Mouse (Mus musculus) midbrain, embryonic 13.5 days (tissue): ENCODE measurements around the gene Elp5. TPM values are rescaled to one million over a fixed set of nuclear protein-coding genes. Genes with fewer than 3 reads are reported as not detected.

Experiments
- ATAC-seq: fragments of 200-750 bp; cut with Nextera tagmentation; 2 replicates; pipeline ENCODE4 v1.8.0; 2017; ENCODE audit warnings: mild to moderate bottlenecking, moderate TSS enrichment, moderate library complexity
- H3K27ac ChIP-seq: fragments of 300-500 bp; sonication (generic); 2 replicates; pipeline ENCODE4 v1.5.1; 2015; ENCODE audit warnings: inconsistent platforms, mild to moderate bottlenecking, moderate library complexity
- H3K27me3 ChIP-seq: fragments of 300-500 bp; sonication (generic); 2 replicates; pipeline ENCODE4 v1.6.1; 2015; ENCODE audit warnings: mild to moderate bottlenecking, inconsistent platforms
- H3K36me3 ChIP-seq: fragments of 300-500 bp; sonication (generic); 2 replicates; pipeline ENCODE4 v1.6.1; 2015; ENCODE audit warnings: mild to moderate bottlenecking, inconsistent platforms
- H3K4me1 ChIP-seq: fragments of 300-500 bp; sonication (generic); replicated peaks from 2 replicates; pipeline ENCODE4 v1.6.1; 2015; ENCODE audit warnings: inconsistent platforms
- H3K4me2 ChIP-seq: fragments of 300-500 bp; sonication (generic); replicated peaks from 2 replicates; pipeline ENCODE4 v1.6.1; 2015; ENCODE audit warnings: moderate library complexity, mild to moderate bottlenecking, inconsistent platforms
- H3K4me3 ChIP-seq: fragments of 300-500 bp; sonication (generic); replicated peaks from 2 replicates; pipeline ENCODE4 v1.5.1; 2015; ENCODE audit warnings: mild to moderate bottlenecking, inconsistent platforms
- H3K9ac ChIP-seq: fragments of 300-500 bp; sonication (generic); replicated peaks from 2 replicates; pipeline ENCODE4 v1.6.1; 2015; ENCODE audit warnings: mild to moderate bottlenecking, inconsistent platforms
- H3K9me3 ChIP-seq: fragments of 300-500 bp; sonication (generic); 2 replicates; pipeline ENCODE4 v1.6.1; 2016; ENCODE audit warnings: mild to moderate bottlenecking, inconsistent platforms
- WGBS: fragments of 180-500 bp; shearing (Covaris S2); methylation state at CpG from one replicate; pipeline ENCODE4 v1.1.7; 2015; 5-methylcytosine and 5-hydroxymethylcytosine counted together
- polyA plus RNA-seq: library from polyadenylated mRNA; unstranded; fragments of >200 nt; fragmentation: Nextera tagmentation; extraction: Ambion mirVana; gene quantifications from 2 replicates; pipeline ENCODE4 v1.2.1, GENCODE M21; 2015

Gene Elp5
- polyA plus RNA-seq, 1 experiment from 2014 or later = 156 TPM

DNA sequence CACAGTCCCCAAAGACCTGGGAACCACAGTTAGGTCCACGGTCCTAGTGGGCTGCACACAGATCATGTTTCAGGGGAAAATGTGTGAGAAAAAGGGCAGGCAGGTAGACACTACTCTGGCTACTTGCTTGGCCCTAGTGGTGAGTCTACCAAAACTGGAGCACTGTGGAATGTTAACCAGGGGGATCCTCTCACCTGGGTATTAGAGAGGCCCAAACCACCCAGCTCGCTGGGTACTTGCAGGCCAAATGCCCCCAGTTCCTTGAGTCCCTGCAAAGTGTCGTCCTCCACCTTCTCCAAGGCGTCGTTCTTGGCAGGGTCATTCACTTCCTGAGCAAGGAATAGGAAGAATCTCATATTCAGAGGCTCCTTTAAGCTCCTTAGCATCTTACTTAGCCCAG is 31.7 kb upstream of the Elp5 start:
- Histone ChIP-seq H3K27me3 (no peaks in the 10 kb centered on the region), H3K9me3 (no peaks in the 10 kb centered on the region), H3K27ac (no peak overlapping the region), H3K4me3 (peak overlapping the region; percentile 65; the same call in 1 of the 2 replicates), H3K4me1 (peaks cover 38% of the 10 kb centered on the region), H3K9ac (peak overlapping the region; percentile 79; the same call in 1 of the 2 replicates), H3K36me3 (peaks cover 46% of the 10 kb centered on the region), H3K4me2 (peak overlapping the region; percentile 91; the same call in 1 of the 2 replicates)
- 60% methylated on average over 5 of the region's 5 CpGs for WGBS
- no peak for ATAC-seq

GRCm38 (mm10) chr11:70013408-70013807 is 31.1 kb upstream of the Elp5 start:
- peaks cover 52% of the 10 kb centered on the region for H3K36me3 ChIP-seq

GRCm38 (mm10) chr11:70012931-70013330 is 30.6 kb upstream of the Elp5 start:
- Histone ChIP-seq H3K27ac (0 out of 2 replicates have a peak overlapping the region, but pooled peaks have one; percentile 19), H3K36me3 (peaks cover 57% of the 10 kb centered on the region), H3K4me1 (peaks cover 30% of the 10 kb centered on the region), H3K9me3 (no peaks in the 10 kb centered on the region), H3K4me2 (no peak overlapping the region), H3K4me3 (no peak overlapping the region), H3K9ac (no peak overlapping the region), H3K27me3 (no peaks in the 10 kb centered on the region)
- 90% methylated on average over 9 of the region's 9 CpGs for WGBS
- ATAC-seq = no peak

More at GRCm38 (mm10) chr11:70013408-70013807, 31.1 kb upstream of the Elp5 start:
- H3K27me3 ChIP-seq = no peaks in the 10 kb centered on the region
- no peaks in the 10 kb centered on the region for H3K9me3 ChIP-seq
- 89% methylated on average over 3 of the region's 3 CpGs for WGBS
- no peak overlapping the region for H3K9ac ChIP-seq
- H3K4me2 ChIP-seq = no peak overlapping the region
- ATAC-seq = no peak
- no peak overlapping the region for H3K4me3 ChIP-seq
- H3K27ac ChIP-seq = 0 out of 2 replicates have a peak overlapping the region, but pooled peaks have one; percentile 19
- H3K4me1 ChIP-seq = peaks cover 32% of the 10 kb centered on the region

GRCm38 (mm10) chr11:70010961-70011360 is 28.6 kb upstream of the Elp5 start:
- Histone ChIP-seq H3K9me3 (no peaks in the 10 kb centered on the region), H3K4me2 (no peak overlapping the region), H3K4me3 (no peak overlapping the region), H3K4me1 (peaks cover 16% of the 10 kb centered on the region), H3K9ac (no peak overlapping the region), H3K27ac (no peak overlapping the region), H3K27me3 (no peaks in the 10 kb centered on the region), H3K36me3 (peaks cover 77% of the 10 kb centered on the region)
- 69% methylated on average over 10 of the region's 10 CpGs for WGBS
- ATAC-seq = no peak

GRCm38 (mm10) chr11:70010548-70010947 is 28.2 kb upstream of the Elp5 start:
- Histone ChIP-seq H3K4me3 (no peak overlapping the region), H3K36me3 (peaks cover 81% of the 10 kb centered on the region), H3K4me1 (peaks cover 14% of the 10 kb centered on the region), H3K9me3 (no peaks in the 10 kb centered on the region), H3K4me2 (no peak overlapping the region), H3K27ac (no peak overlapping the region), H3K9ac (no peak overlapping the region), H3K27me3 (no peaks in the 10 kb centered on the region)
- 87% methylated on average over 12 of the region's 12 CpGs for WGBS
- ATAC-seq = no peak

DNA sequence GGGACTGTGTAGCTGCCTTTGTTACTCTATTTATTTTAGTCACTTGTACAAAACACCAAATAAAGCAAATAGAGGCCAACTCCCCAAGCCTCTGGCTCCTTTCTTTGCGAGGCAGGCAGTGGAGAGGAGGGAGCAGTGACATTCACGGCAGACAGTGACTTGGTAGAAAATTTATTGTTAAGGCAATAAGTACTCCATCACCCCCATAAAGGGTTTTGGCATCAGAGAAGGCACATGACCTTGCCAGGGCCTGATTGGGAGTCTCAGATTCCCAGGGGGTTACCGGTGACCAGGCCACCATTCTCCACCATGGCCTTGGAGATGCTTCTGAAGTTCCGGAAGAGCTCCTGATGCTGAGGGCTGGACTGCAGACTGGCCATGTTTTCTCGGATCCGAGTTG is 27.7 kb upstream of the Elp5 start:
- no peak overlapping the region for H3K4me3 ChIP-seq
- WGBS = 89% methylated on average over 6 of the region's 6 CpGs
- H3K27ac ChIP-seq = no peak overlapping the region
- H3K36me3 ChIP-seq = peaks cover 86% of the 10 kb centered on the region
- H3K27me3 ChIP-seq = no peaks in the 10 kb centered on the region
- H3K4me2 ChIP-seq = no peak overlapping the region
- no peaks in the 10 kb centered on the region for H3K9me3 ChIP-seq
- ATAC-seq = no peak
- H3K4me1 ChIP-seq = peaks cover 10% of the 10 kb centered on the region
- H3K9ac ChIP-seq = no peak overlapping the region

- no peak overlapping the region for H3K4me3 ChIP-seq
- no peaks in the 10 kb centered on the region for H3K27me3 ChIP-seq
- peaks cover 39% of the 10 kb centered on the region for H3K4me1 ChIP-seq
- H3K9me3 ChIP-seq = peaks cover 3% of the 10 kb centered on the region; the same call in 1 of the 2 replicates
- no peak overlapping the region for H3K9ac ChIP-seq
- H3K36me3 ChIP-seq = peaks cover 62% of the 10 kb centered on the region
- no peak overlapping the region for H3K27ac ChIP-seq
- H3K4me2 ChIP-seq = no peak overlapping the region
- no peak for ATAC-seq
- whole genome bisulfite sequencing = 30% methylated on average over 5 of the region's 5 CpGs
Measured at GRCm38 (mm10) chr11:70005521-70005920, 23.2 kb upstream of the Elp5 start.

GRCm38 (mm10) chr11:70002471-70002870 is 20.2 kb upstream of the Elp5 start:
- Histone ChIP-seq H3K27me3 (no peaks in the 10 kb centered on the region), H3K4me2 (peak overlapping the region; percentile 90), H3K4me3 (peak overlapping the region; percentile 75), H3K4me1 (peaks cover 61% of the 10 kb centered on the region), H3K27ac (no peak overlapping the region), H3K36me3 (peaks cover 54% of the 10 kb centered on the region), H3K9ac (peak overlapping the region; percentile 46; the same call in 1 of the 2 replicates), H3K9me3 (peaks cover 3% of the 10 kb centered on the region; the same call in 1 of the 2 replicates)
- WGBS = 94% methylated on average over 2 of the region's 2 CpGs
- no peak for ATAC-seq

GRCm38 (mm10) chr11:70001865-70002264 is 19.5 kb upstream of the Elp5 start:
- Histone ChIP-seq H3K36me3 (peaks cover 48% of the 10 kb centered on the region), H3K27me3 (no peaks in the 10 kb centered on the region), H3K9ac (peak overlapping the region; percentile 87; the same call in 1 of the 2 replicates), H3K4me3 (peak overlapping the region; percentile 75), H3K4me1 (peaks cover 65% of the 10 kb centered on the region), H3K4me2 (peak overlapping the region; percentile 90), H3K9me3 (peaks cover 3% of the 10 kb centered on the region; the same call in 1 of the 2 replicates), H3K27ac (no peak overlapping the region)
- ATAC-seq = no peak

DNA sequence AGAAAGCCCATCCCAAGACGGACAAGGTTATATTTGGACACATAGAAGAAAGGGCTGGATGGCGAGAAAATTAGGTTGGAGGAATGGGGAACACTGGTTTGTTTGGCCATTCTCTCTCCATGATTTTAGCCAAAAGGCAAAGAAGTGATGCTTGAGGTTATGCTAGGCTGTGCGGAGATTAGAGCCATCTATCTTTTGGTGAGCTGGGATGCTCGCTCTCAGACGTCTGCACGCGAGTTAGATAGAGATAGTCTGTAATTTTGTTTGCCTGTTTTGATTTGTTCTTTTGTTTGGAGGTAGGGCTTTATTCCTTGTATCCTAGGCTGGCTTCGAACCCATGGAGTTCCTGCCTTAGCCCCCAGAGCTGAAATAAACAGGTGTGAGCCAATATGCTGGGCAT is 18.8 kb upstream of the Elp5 start:
- H3K9ac ChIP-seq = peak overlapping the region; percentile 87
- H3K4me1 ChIP-seq = peaks cover 65% of the 10 kb centered on the region
- ATAC-seq = no peak
- peaks cover 3% of the 10 kb centered on the region; the same call in 1 of the 2 replicates for H3K9me3 ChIP-seq
- no peaks in the 10 kb centered on the region for H3K27me3 ChIP-seq
- H3K36me3 ChIP-seq = peaks cover 41% of the 10 kb centered on the region
- 13% methylated on average over 8 of the region's 8 CpGs for WGBS
- peak overlapping the region; percentile 96 for H3K27ac ChIP-seq
- peak overlapping the region; percentile 90 for H3K4me2 ChIP-seq
- H3K4me3 ChIP-seq = peak overlapping the region; percentile 75

GRCm38 (mm10) chr11:70000396-70000898 is 18.1 kb upstream of the Elp5 start, which contains the start of gene Dvl2:
Gene Dvl2, plus strand, starts transcription at chr11:70000595.
- Histone ChIP-seq H3K27ac (peak within 1 kb of the TSS; percentile 96), H3K4me1 (peaks cover 65% of the 10 kb centered on the region), H3K4me2 (peak within 1 kb of the TSS; percentile 90), H3K4me3 (peak within 1 kb of the TSS; percentile 75), H3K9ac (peak within 1 kb of the TSS; percentile 87), H3K9me3 (peaks cover 3% of the 10 kb centered on the region; the same call in 1 of the 2 replicates), H3K27me3 (no peaks in the 10 kb centered on the region), H3K36me3 (peaks cover 34% of the 10 kb centered on the region)
- peak; percentile 69 for ATAC-seq
- WGBS = under 1% methylated on average over 44 of the region's 48 CpGs

DNA sequence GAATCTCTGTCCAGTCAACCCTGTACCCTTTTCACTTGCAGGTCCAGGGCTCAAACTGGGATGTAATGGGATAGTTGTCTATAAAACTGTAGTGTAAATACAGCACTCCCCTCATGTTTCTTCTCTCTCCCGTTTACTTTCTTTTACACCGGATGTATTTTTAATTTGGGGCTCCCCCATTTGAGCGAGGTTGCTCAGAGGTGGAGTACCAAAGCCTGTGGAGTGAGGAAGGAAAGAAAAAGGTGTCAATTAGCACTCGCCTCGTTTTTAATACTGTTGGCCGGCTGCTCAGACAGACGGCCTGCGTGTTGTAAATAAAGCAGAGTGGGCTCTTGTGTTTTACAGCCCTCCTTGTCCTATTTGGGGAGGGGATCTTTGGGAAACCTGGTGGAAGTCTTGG is 17.3 kb upstream of the Elp5 start:
- Histone ChIP-seq H3K27me3 (no peaks in the 10 kb centered on the region), H3K9me3 (peaks cover 3% of the 10 kb centered on the region; the same call in 1 of the 2 replicates), H3K9ac (no peak overlapping the region), H3K4me2 (peak overlapping the region; percentile 90; the same call in 1 of the 2 replicates), H3K4me1 (peaks cover 65% of the 10 kb centered on the region), H3K4me3 (peak overlapping the region; percentile 75), H3K27ac (peak overlapping the region; percentile 96; the same call in 1 of the 2 replicates), H3K36me3 (peaks cover 27% of the 10 kb centered on the region)
- 86% methylated on average over 8 of the region's 8 CpGs for WGBS
- ATAC-seq = no peak
